ENCODE assay signal across 29 mouse cellular contexts in genomic region chr5:98955576-98955975, GRCm38 (mm10).
A peak's percentile ranks its signal among the peaks of the same experiment; 100 is the strongest.
DNase-seq lines count a peak whose midpoint lies in the region; ATAC-seq and TF ChIP-seq lines count a peak whose summit lies in the region.
"Had no signal": no experiment of that assay in that cellular context is flagged by ENCODE, and none has a peak within 500 bp of the region (broad histone marks: within the 10 kb centered on the region; RNA-seq: fewer than 3 reads in every experiment).

No protein-coding gene starts in this region.

- H3K36me3 ChIP-seq in embryonic facial prominence, embryonic 14.5 days (ENCODE audit: control insufficient read depth, insufficient read depth, low read length) = no peaks in the 10 kb centered on the region
- H3K36me3 ChIP-seq in embryonic facial prominence, embryonic 10.5 days (replicated peaks) = no peaks in the 10 kb centered on the region
- H3K36me3 ChIP-seq in midbrain, embryonic 12.5 days = no peaks in the 10 kb centered on the region
- H3K36me3 ChIP-seq in midbrain, postnatal 0 days (ENCODE audit: insufficient read depth, low read length) = no peaks in the 10 kb centered on the region
- no peaks in the 10 kb centered on the region for H3K36me3 ChIP-seq in midbrain, embryonic 16.5 days (ENCODE audit: control insufficient read depth, insufficient read depth, low read length)
- no peaks in the 10 kb centered on the region for H3K36me3 ChIP-seq in midbrain, embryonic 15.5 days (replicated peaks)
- H3K36me3 ChIP-seq: embryonic facial prominence, embryonic 12.5 days; embryonic facial prominence, embryonic 15.5 days; forebrain, embryonic 10.5 days; forebrain, embryonic 12.5 days; G1E had no signal

- no peak overlapping the region for H3K9ac ChIP-seq in embryonic facial prominence, embryonic 14.5 days (ENCODE audit: low read depth, low read length)
- no peak overlapping the region for H3K9ac ChIP-seq in midbrain, embryonic 12.5 days (replicated peaks)
- H3K9ac ChIP-seq in midbrain, postnatal 0 days (replicated peaks; ENCODE audit: low read length, poor library complexity, severe bottlenecking) = no peak overlapping the region
- H3K9ac ChIP-seq in midbrain, embryonic 16.5 days (ENCODE audit: low read depth, low read length) = no peak overlapping the region
- H3K9ac ChIP-seq in midbrain, embryonic 15.5 days = no peak overlapping the region
- H3K9ac ChIP-seq: embryonic facial prominence, embryonic 12.5 days; embryonic facial prominence, embryonic 15.5 days; forebrain, embryonic 12.5 days had no signal

- H3K4me3 ChIP-seq in embryonic facial prominence, embryonic 14.5 days (ENCODE audit: low read depth, low read length) = no peak overlapping the region
- H3K4me3 ChIP-seq in embryonic facial prominence, embryonic 10.5 days = no peak overlapping the region
- H3K4me3 ChIP-seq in midbrain, embryonic 12.5 days = no peak overlapping the region
- no peak overlapping the region for H3K4me3 ChIP-seq in midbrain, postnatal 0 days (ENCODE audit: low read depth, low read length)
- no peak overlapping the region for H3K4me3 ChIP-seq in midbrain, embryonic 16.5 days (ENCODE audit: low read depth, low read length)
- H3K4me3 ChIP-seq in midbrain, embryonic 15.5 days = no peak overlapping the region
- H3K4me3 ChIP-seq: embryonic facial prominence, embryonic 12.5 days; embryonic facial prominence, embryonic 15.5 days; erythroblast, embryonic 14.5 days; forebrain, embryonic 10.5 days; forebrain, embryonic 12.5 days had no signal

- no peak overlapping the region for H3K4me2 ChIP-seq in embryonic facial prominence, embryonic 14.5 days (ENCODE audit: low read depth, low read length)
- no peak overlapping the region for H3K4me2 ChIP-seq in midbrain, embryonic 12.5 days (replicated peaks)
- H3K4me2 ChIP-seq in midbrain, postnatal 0 days (ENCODE audit: low read depth, low read length, poor library complexity, severe bottlenecking) = no peak overlapping the region
- H3K4me2 ChIP-seq in midbrain, embryonic 16.5 days (ENCODE audit: low read length) = no peak overlapping the region
- H3K4me2 ChIP-seq in midbrain, embryonic 15.5 days = no peak overlapping the region
- H3K4me2 ChIP-seq: embryonic facial prominence, embryonic 12.5 days; embryonic facial prominence, embryonic 15.5 days; forebrain, embryonic 12.5 days had no signal

- 40% methylated on average over 3 of the region's 3 CpGs for WGBS in embryonic facial prominence, embryonic 14.5 days
- WGBS in embryonic facial prominence, embryonic 10.5 days = 65% methylated on average over 3 of the region's 3 CpGs
- WGBS in midbrain, embryonic 12.5 days = 34% methylated on average over 3 of the region's 3 CpGs
- WGBS in midbrain, postnatal 0 days = 20% methylated on average over 3 of the region's 3 CpGs
- 21% methylated on average over 3 of the region's 3 CpGs for WGBS in midbrain, embryonic 16.5 days
- 15% methylated on average over 3 of the region's 3 CpGs for WGBS in midbrain, embryonic 15.5 days

- no peak for TF ChIP-seq CTCF in midbrain, postnatal 0 days (IDR thresholded peaks at IDR 0.05)

- ATAC-seq in embryonic facial prominence, embryonic 14.5 days (ENCODE audit: low read depth) = peak; percentile 47; the same call in 1 of the 2 replicates
- ATAC-seq in midbrain, embryonic 12.5 days (ENCODE audit: low FRiP score, low read depth) = no peak
- no peak for ATAC-seq in midbrain, postnatal 0 days (ENCODE audit: low FRiP score)
- ATAC-seq in midbrain, embryonic 16.5 days = peak; percentile 25; the same call in 1 of the 2 replicates
- ATAC-seq in midbrain, embryonic 15.5 days (replicated peaks) = no peak
- ATAC-seq: activated CD4-positive, CD25-positive, alpha-beta regulatory T cell, adult 4 months; CD4-positive, CD25-positive, alpha-beta regulatory T cell, adult 4 months; forebrain, embryonic 14.5 days; forebrain, embryonic 16.5 days; Patski had no signal

- H3K27me3 ChIP-seq in embryonic facial prominence, embryonic 14.5 days (replicated peaks; ENCODE audit: control insufficient read depth, insufficient read depth, low read length) = no peaks in the 10 kb centered on the region
- no peaks in the 10 kb centered on the region for H3K27me3 ChIP-seq in embryonic facial prominence, embryonic 10.5 days (replicated peaks; ENCODE audit: low read depth, poor library complexity, severe bottlenecking)
- no peaks in the 10 kb centered on the region for H3K27me3 ChIP-seq in midbrain, embryonic 12.5 days
- H3K27me3 ChIP-seq in midbrain, postnatal 0 days (ENCODE audit: insufficient read depth, low read length) = no peaks in the 10 kb centered on the region
- H3K27me3 ChIP-seq in midbrain, embryonic 16.5 days (ENCODE audit: control insufficient read depth, insufficient read depth, low read depth, low read length) = no peaks in the 10 kb centered on the region; the same call in 1 of the 2 replicates
- no peaks in the 10 kb centered on the region for H3K27me3 ChIP-seq in midbrain, embryonic 15.5 days (replicated peaks)
- H3K27me3 ChIP-seq: CH12.LX; embryonic facial prominence, embryonic 12.5 days; embryonic facial prominence, embryonic 15.5 days; forebrain, embryonic 12.5 days; Patski had no signal

- H3K4me1 ChIP-seq in embryonic facial prominence, embryonic 14.5 days (ENCODE audit: control insufficient read depth, insufficient read depth, low read length) = 0 out of 2 replicates have a peak, but pooled peaks cover 3% of the 10 kb centered on the region
- 0 out of 2 replicates have a peak, but pooled peaks cover 3% of the 10 kb centered on the region for H3K4me1 ChIP-seq in embryonic facial prominence, embryonic 10.5 days
- 0 out of 2 replicates have a peak, but pooled peaks cover 3% of the 10 kb centered on the region for H3K4me1 ChIP-seq in midbrain, embryonic 12.5 days
- no peaks in the 10 kb centered on the region for H3K4me1 ChIP-seq in midbrain, postnatal 0 days (ENCODE audit: insufficient read depth, low read length)
- no peaks in the 10 kb centered on the region for H3K4me1 ChIP-seq in midbrain, embryonic 16.5 days (ENCODE audit: control insufficient read depth, insufficient read depth, low read length)
- H3K4me1 ChIP-seq in midbrain, embryonic 15.5 days = no peaks in the 10 kb centered on the region
- H3K4me1 ChIP-seq: embryonic facial prominence, embryonic 12.5 days; forebrain, embryonic 12.5 days had no signal

- no peak overlapping the region for H3K27ac ChIP-seq in embryonic facial prominence, embryonic 14.5 days (replicated peaks; ENCODE audit: low read depth, low read length)
- no peak overlapping the region for H3K27ac ChIP-seq in embryonic facial prominence, embryonic 10.5 days (replicated peaks)
- peak overlapping the region; percentile 52; the same call in 1 of the 2 replicates for H3K27ac ChIP-seq in midbrain, embryonic 12.5 days (replicated peaks)
- no peak overlapping the region for H3K27ac ChIP-seq in midbrain, postnatal 0 days (ENCODE audit: low read depth, low read length)
- H3K27ac ChIP-seq in midbrain, embryonic 16.5 days (ENCODE audit: low read length) = no peak overlapping the region
- H3K27ac ChIP-seq in midbrain, embryonic 15.5 days = no peak overlapping the region
- H3K27ac ChIP-seq: embryonic facial prominence, embryonic 12.5 days; embryonic facial prominence, embryonic 15.5 days; forebrain, embryonic 10.5 days; forebrain, embryonic 12.5 days had no signal

- H3K9me3 ChIP-seq in embryonic facial prominence, embryonic 14.5 days (ENCODE audit: control insufficient read depth, low read length) = no peaks in the 10 kb centered on the region
- no peaks in the 10 kb centered on the region for H3K9me3 ChIP-seq in embryonic facial prominence, embryonic 10.5 days
- no peaks in the 10 kb centered on the region for H3K9me3 ChIP-seq in midbrain, embryonic 12.5 days
- no peaks in the 10 kb centered on the region for H3K9me3 ChIP-seq in midbrain, postnatal 0 days (ENCODE audit: low read length)
- H3K9me3 ChIP-seq in midbrain, embryonic 16.5 days (replicated peaks; ENCODE audit: control insufficient read depth, low read length, poor library complexity, severe bottlenecking) = no peaks in the 10 kb centered on the region
- H3K9me3 ChIP-seq in midbrain, embryonic 15.5 days = no peaks in the 10 kb centered on the region
- H3K9me3 ChIP-seq: embryonic facial prominence, embryonic 12.5 days; embryonic facial prominence, embryonic 15.5 days; forebrain, embryonic 10.5 days; forebrain, embryonic 12.5 days had no signal

- no peak for DNase-seq in embryonic facial prominence, embryonic 14.5 days (ENCODE audit: low spot score)
- DNase-seq in embryonic facial prominence, embryonic 10.5 days (ENCODE audit: low spot score) = no peak
- DNase-seq in midbrain, postnatal 0 days (ENCODE audit: low spot score) = no peak
- DNase-seq: adrenal gland, adult 8-10 months; adrenal gland, postnatal 14 days; adrenal gland, postnatal 36 days; B cell, adult 2 months; cerebellum, adult 11 months; cerebellum, adult 18-20 months; cerebellum, adult 8-10 months; cerebellum, adult 9-11 months; cerebellum, postnatal 14 days; cerebellum, postnatal 36 days; embryo, embryonic 11 days had no signal

Comparison
In these comparisons a context has a peak if more than half of its experiments do, and no peak if none do; other contexts are left out.
1. ATAC-seq: peak in embryonic facial prominence, embryonic 14.5 days (single experiment) and midbrain, embryonic 16.5 days (single experiment); none in midbrain, embryonic 12.5 days (single experiment), midbrain, postnatal 0 days (single experiment) and midbrain, embryonic 15.5 days (single experiment).